In the genomic region with DNA sequence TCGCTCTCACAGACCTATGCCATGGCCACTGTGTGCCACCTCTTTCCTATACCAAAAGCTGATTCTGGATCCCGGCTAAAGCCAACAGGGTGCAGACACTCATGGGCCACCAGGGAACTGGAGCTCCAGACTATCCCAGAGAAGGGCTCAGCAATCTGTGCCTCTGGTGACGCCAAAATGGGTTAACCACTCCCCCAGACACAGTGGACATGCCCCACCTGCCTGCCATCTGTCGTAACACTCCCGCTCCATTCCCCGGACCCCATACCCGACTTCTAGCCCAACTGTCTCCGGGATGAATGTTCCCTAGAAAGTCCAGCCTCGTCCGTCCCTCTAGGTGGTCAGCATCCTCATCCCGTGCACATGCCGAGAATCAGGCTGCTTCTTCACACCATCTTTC, we compare ENCODE assay signal across 22 mouse cellular contexts. TPM values are rescaled to one million over a fixed set of nuclear protein-coding genes. Genes with fewer than 3 reads are reported as not detected.
DNase-seq lines count a peak whose midpoint lies in the region; ATAC-seq lines count a peak whose summit lies in the region.
"Had no signal": no experiment of that assay in that cellular context is flagged by ENCODE, and none has a peak within 500 bp of the region (broad histone marks: within the 10 kb centered on the region; RNA-seq: fewer than 3 reads in every experiment).

No protein-coding gene starts in this region.

- H3K9me3 ChIP-seq in forebrain, embryonic 15.5 days = 0 out of 2 replicates have a peak, but pooled peaks cover 4% of the 10 kb centered on the region
- H3K9me3 ChIP-seq in forebrain, embryonic 11.5 days (ENCODE audit: control insufficient read depth, low read length) = no peaks in the 10 kb centered on the region; the same call in 1 of the 2 replicates
- H3K9me3 ChIP-seq in heart, embryonic 11.5 days (replicated peaks; ENCODE audit: control insufficient read depth, low read length) = no peaks in the 10 kb centered on the region
- H3K9me3 ChIP-seq: G1E had no signal

- H3K4me3 ChIP-seq in forebrain, embryonic 15.5 days = no peak overlapping the region
- H3K4me3 ChIP-seq in forebrain, embryonic 11.5 days (ENCODE audit: low read depth, low read length) = no peak overlapping the region
- no peak overlapping the region for H3K4me3 ChIP-seq in heart, embryonic 11.5 days (ENCODE audit: low read depth, low read length)

- no peak for ATAC-seq in forebrain, embryonic 15.5 days (replicated peaks)
- no peak for ATAC-seq in forebrain, embryonic 11.5 days (replicated peaks; ENCODE audit: low FRiP score)
- no peak for ATAC-seq in heart, embryonic 11.5 days (replicated peaks; ENCODE audit: insufficient number of reproducible peaks, low FRiP score, low TSS enrichment)
- ATAC-seq: activated CD4-positive, CD25-positive, alpha-beta regulatory T cell, adult 4 months; CD4-positive, CD25-positive, alpha-beta regulatory T cell, adult 4 months; Patski had no signal

- WGBS in forebrain, embryonic 15.5 days = 95% methylated on average over 12 of the region's 12 CpGs
- 91% methylated on average over 12 of the region's 12 CpGs for WGBS in forebrain, embryonic 11.5 days
- WGBS in heart, embryonic 11.5 days (ENCODE audit: insufficient replicate concordance) = 82% methylated on average over 12 of the region's 12 CpGs

- H3K4me2 ChIP-seq in forebrain, embryonic 15.5 days (replicated peaks) = no peak overlapping the region
- no peak overlapping the region for H3K4me2 ChIP-seq in forebrain, embryonic 11.5 days (ENCODE audit: low read depth, low read length, severe bottlenecking)
- no peak overlapping the region for H3K4me2 ChIP-seq in heart, embryonic 11.5 days

- H3K36me3 ChIP-seq in forebrain, embryonic 15.5 days = no peaks in the 10 kb centered on the region
- no peaks in the 10 kb centered on the region for H3K36me3 ChIP-seq in forebrain, embryonic 11.5 days (ENCODE audit: control insufficient read depth, insufficient read depth, low read length)
- no peaks in the 10 kb centered on the region for H3K36me3 ChIP-seq in heart, embryonic 11.5 days (ENCODE audit: control insufficient read depth, insufficient read depth, low read length)
- H3K36me3 ChIP-seq: G1E had no signal

- no peak overlapping the region for H3K9ac ChIP-seq in forebrain, embryonic 15.5 days (replicated peaks)
- H3K9ac ChIP-seq in forebrain, embryonic 11.5 days (ENCODE audit: low read length) = no peak overlapping the region
- no peak overlapping the region for H3K9ac ChIP-seq in heart, embryonic 11.5 days (ENCODE audit: low read depth, low read length)

- no peaks in the 10 kb centered on the region for H3K27me3 ChIP-seq in forebrain, embryonic 15.5 days
- H3K27me3 ChIP-seq in forebrain, embryonic 11.5 days (ENCODE audit: control insufficient read depth, insufficient read depth, low read length) = no peaks in the 10 kb centered on the region
- H3K27me3 ChIP-seq in heart, embryonic 11.5 days (ENCODE audit: control insufficient read depth, insufficient read depth, low read length) = no peaks in the 10 kb centered on the region
- H3K27me3 ChIP-seq: Patski had no signal

- peak; percentile 33 to 65 for DNase-seq in cerebellum, postnatal 10 days
- DNase-seq in cerebellum, postnatal 14 days = no peak
- DNase-seq in forebrain, embryonic 11.5 days (ENCODE audit: low spot score) = no peak
- peak; percentile 85 for DNase-seq in heart, adult 11 months
- peak; percentile 40 for DNase-seq in left cerebral cortex, postnatal 4 days
- DNase-seq in left cerebral cortex, postnatal 36 days (ENCODE audit: low spot score in 2 of 2) = no peak
- DNase-seq: adrenal gland, adult 2 months; adrenal gland, adult 8-10 months; adrenal gland, postnatal 10 days; adrenal gland, postnatal 14 days; adrenal gland, postnatal 25 days; adrenal gland, postnatal 36 days; B cell, adult 2 months; cerebellum, adult 11 months; cerebellum, adult 11-12 months had no signal

- intact Hi-C loops in left cerebral cortex, postnatal 4 days (cut with DNase I) = no loop called here
- intact Hi-C loops in left cerebral cortex, postnatal 36 days (cut with DNase I) = no loop called here

- H3K4me1 ChIP-seq in forebrain, embryonic 15.5 days = no peaks in the 10 kb centered on the region
- no peaks in the 10 kb centered on the region for H3K4me1 ChIP-seq in forebrain, embryonic 11.5 days (replicated peaks; ENCODE audit: control insufficient read depth, insufficient read depth, low read length)
- peaks cover 15% of the 10 kb centered on the region for H3K4me1 ChIP-seq in heart, embryonic 11.5 days (ENCODE audit: control insufficient read depth, insufficient read depth, low read length)

- peak overlapping the region; percentile 27; the same call in 1 of the 2 replicates for H3K27ac ChIP-seq in forebrain, embryonic 15.5 days (replicated peaks)
- no peak overlapping the region for H3K27ac ChIP-seq in forebrain, embryonic 11.5 days (ENCODE audit: low read depth, low read length)
- H3K27ac ChIP-seq in heart, embryonic 11.5 days (ENCODE audit: low read depth, low read length) = no peak overlapping the region

RNA-seq across cellular contexts. Expression of gene Ntn1, which starts 51.8 kb away (rescaled TPM):
- 6.7 and 8.1 TPM in 2 replicates for polyA plus RNA-seq in forebrain, embryonic 15.5 days (2015; fragmentation: Nextera tagmentation; extraction: Ambion mirVana)
- 4.8 and 6.2 TPM in 2 replicates for polyA plus RNA-seq in forebrain, embryonic 11.5 days (2014; fragmentation: Nextera tagmentation; extraction: Ambion mirVana)
- 6.1 and 6.8 TPM in 2 replicates for polyA plus RNA-seq in heart, embryonic 11.5 days (2014; fragmentation: Nextera tagmentation; extraction: Ambion mirVana)
- total RNA-seq in left cerebral cortex, postnatal 4 days (2021) = 10 to 100 TPM; 10.6 to 14.7 TPM
- 1 to 10 TPM; 5.5 to 7.5 TPM for total RNA-seq in left cerebral cortex, postnatal 36 days (2021)
- total RNA-seq: MEL had no signal
- polyA plus RNA-seq: G1E had no signal

Comparison
In these comparisons a context has a peak if more than half of its experiments do, and no peak if none do; other contexts are left out.
1. DNase-seq: peak in cerebellum, postnatal 10 days (2 of 2), heart, adult 11 months (single experiment) and left cerebral cortex, postnatal 4 days (single experiment); none in cerebellum, postnatal 14 days (0 of 2), forebrain, embryonic 11.5 days (single experiment) and left cerebral cortex, postnatal 36 days (0 of 2).